In the genomic region with DNA sequence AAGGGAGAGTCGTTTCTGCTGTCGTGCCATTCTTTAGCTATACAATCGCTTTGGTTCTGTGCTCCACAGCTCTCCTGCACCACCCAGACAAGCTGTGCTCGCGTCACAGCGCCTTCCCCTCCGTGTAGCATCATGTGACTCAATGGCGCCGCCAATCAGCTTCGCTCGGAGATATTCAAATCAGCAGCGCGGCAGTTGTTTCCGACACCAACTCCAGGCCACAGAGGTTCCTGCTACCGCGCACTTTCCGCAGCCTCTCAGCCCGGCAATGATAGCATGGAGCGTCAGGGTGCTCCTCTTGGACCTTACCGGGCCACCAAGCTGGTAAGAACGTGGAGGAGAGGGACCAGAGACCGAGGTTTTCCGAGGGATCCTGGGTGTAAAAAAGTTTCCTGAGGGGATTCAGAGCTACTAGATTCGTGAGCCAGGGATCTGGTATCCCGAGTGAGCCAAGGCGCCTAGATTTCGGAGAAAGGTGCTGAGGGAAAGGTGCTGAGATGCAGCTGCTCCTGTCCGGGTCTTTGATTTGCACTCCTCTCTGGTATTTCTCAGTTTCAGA, we compare ENCODE assay signal across 8 mouse cellular contexts. TPM values are rescaled to one million over a fixed set of nuclear protein-coding genes. Genes with fewer than 3 reads are reported as not detected.
A peak's percentile ranks its signal among the peaks of the same experiment; 100 is the strongest.
DNase-seq lines count a peak whose midpoint lies in the region; ATAC-seq and TF ChIP-seq lines count a peak whose summit lies in the region.

A gene (plus strand): TSS at position 191 of the 559 bp plus-strand sequence.

- ATAC-seq in forebrain, embryonic 15.5 days (replicated peaks), result peak; percentile 100
- peak; percentile 100 for ATAC-seq in neutrophil, adult 5-6 weeks (ENCODE audit: extremely low read depth, insufficient number of reproducible peaks, low FRiP score, poor library complexity, severe bottlenecking)

- no peaks in the 10 kb centered on the region for H3K9me3 ChIP-seq in ES-E14 (ENCODE audit: control insufficient read depth, insufficient read depth, low read depth, low read length)
- H3K9me3 ChIP-seq in forebrain, embryonic 15.5 days, result no peaks in the 10 kb centered on the region

- TF ChIP-seq CTCF in lung, adult 2 months (IDR thresholded peaks at IDR 0.05; ENCODE audit: insufficient read depth, low read length), result no peak

- H3K4me3 ChIP-seq in ES-E14 (ENCODE audit: insufficient read depth in 1 of 2, low read depth in 1 of 2, low read length in 2 of 2, poor library complexity in 1 of 2, severe bottlenecking in 1 of 2), result peak within 1 kb of the TSS; percentile 69 to 80
- H3K4me3 ChIP-seq in forebrain, embryonic 15.5 days, result peak within 1 kb of the TSS; percentile 63
- peak within 1 kb of the TSS; percentile 61 for H3K4me3 ChIP-seq in lung, adult 2 months (replicated peaks; ENCODE audit: extremely low read depth, low read depth, low read length)

- no peaks in the 10 kb centered on the region for H3K4me1 ChIP-seq in ES-E14 (ENCODE audit: control insufficient read depth in 2 of 2, insufficient read depth in 2 of 2, low read length in 2 of 2, poor library complexity in 1 of 2)
- peaks cover 6% of the 10 kb centered on the region for H3K4me1 ChIP-seq in forebrain, embryonic 15.5 days
- no peaks in the 10 kb centered on the region for H3K4me1 ChIP-seq in lung, adult 2 months (ENCODE audit: control insufficient read depth, insufficient read depth, low read length)

- peak within 1 kb of the TSS; percentile 75 for H3K4me2 ChIP-seq in forebrain, embryonic 15.5 days (replicated peaks)

- no peaks in the 10 kb centered on the region for H3K27me3 ChIP-seq in forebrain, embryonic 15.5 days

- intact Hi-C loops in heart, postnatal 25 days (cut with DNase I), result no loop called here

- under 1% methylated on average over 28 of the region's 28 CpGs for WGBS in forebrain, embryonic 15.5 days
- WGBS in lung, adult 2 months, result under 1% methylated on average over 28 of the region's 28 CpGs

- TF ChIP-seq POLR2A in lung, adult 2 months (IDR thresholded peaks at IDR 0.05; ENCODE audit: borderline replicate concordance, extremely low read depth, low read depth, low read length), result no peak

- DNase-seq in ES-E14 (ENCODE audit: low read depth, low spot score), result peak; percentile 89
- DNase-seq in cerebellum, adult 11-12 months, result peak; percentile 52
- DNase-seq in heart, postnatal 25 days (ENCODE audit: low spot score), result peak; percentile 83
- DNase-seq in layer of hippocampus, adult 18-20 months (ENCODE audit: low spot score in 2 of 2), result peak; percentile 74 to 94
- peak; percentile 90 for DNase-seq in lung, adult 2 months
- DNase-seq in thymus, adult 18-20 months, result peak; percentile 85 to 91

- in situ Hi-C loops in ES-E14 (cut with MboI; ENCODE audit: low sequenced_read_pairs in 2 of 2, unreplicated experiment in 2 of 2), result no loop called here

- no peak within 1 kb of the TSS; the same call in 1 of the 2 replicates for H3K27ac ChIP-seq in ES-E14 (ENCODE audit: insufficient read depth, low read depth, low read length, poor library complexity, severe bottlenecking)
- 0 out of 2 replicates have a peak within 1 kb of the TSS, but pooled peaks have one; percentile 57 for H3K27ac ChIP-seq in forebrain, embryonic 15.5 days (replicated peaks)

- H3K9ac ChIP-seq in ES-E14 (ENCODE audit: insufficient read depth, low read depth, low read length, poor library complexity, severe bottlenecking), result peak within 1 kb of the TSS; percentile 89
- peak within 1 kb of the TSS; percentile 70 for H3K9ac ChIP-seq in forebrain, embryonic 15.5 days (replicated peaks)

- no peaks in the 10 kb centered on the region for H3K36me3 ChIP-seq in ES-E14 (ENCODE audit: control insufficient read depth, insufficient read depth, low read length, poor library complexity, severe bottlenecking)
- H3K36me3 ChIP-seq in forebrain, embryonic 15.5 days, result no peaks in the 10 kb centered on the region

TF ChIP-seq in ES-E14, 5 proteins besides CTCF, POLR2A, EP300 and RAD21:
- TF ChIP-seq HCFC1 (IDR thresholded peaks at IDR 0.05; ENCODE audit: borderline replicate concordance, insufficient read depth, low read length), result 0 out of 2 replicates have a peak, but pooled peaks have one; percentile 17
- TF ChIP-seq ZNF384 (IDR thresholded peaks at IDR 0.05; ENCODE audit: low read depth, low read length), result no peak

RNA-seq across cellular contexts. Expression of the gene that starts here (rescaled TPM):
- 16.2 and 17.9 TPM in 2 replicates for total RNA-seq in ES-E14 (2012; rRNA removed)
- 11.2 and 11.6 TPM in 2 replicates for polyA plus RNA-seq in forebrain, embryonic 15.5 days (2015; fragmentation: Nextera tagmentation; extraction: Ambion mirVana)
- under 1 TPM; 0.29 to 0.39 TPM for total RNA-seq in heart, postnatal 25 days (2021)
- total RNA-seq in layer of hippocampus, adult 18-20 months (2021), result not detected
- polyA plus RNA-seq in lung, adult 2 months (2012; rRNA removed), result 0.03 and 0.05 TPM in 2 replicates
- total RNA-seq in neutrophil, adult 5-6 weeks (2017), result 0.86 and 1.0 TPM in 2 replicates

Comparison
In these comparisons a context has a peak if more than half of its experiments do, and no peak if none do; other contexts are left out.
1. RNA of the gene that starts here (polyA plus RNA-seq): 11.2 to 11.6 TPM in forebrain, embryonic 15.5 days; 0.03 to 0.05 TPM in lung, adult 2 months; every median in the first group is over 10 times any median in the second.
2. Peak in DNase-seq in heart, postnatal 25 days; RNA of the gene not detected or under 1 TPM.
3. Peak in DNase-seq in layer of hippocampus, adult 18-20 months; RNA of the gene not detected or under 1 TPM.
4. Peak in DNase-seq and H3K4me3 ChIP-seq in lung, adult 2 months; RNA of the gene not detected or under 1 TPM.
5. Peak in every context shown above with its lines, with median percentiles within 50 percentile points of each other: DNase-seq and H3K4me3 ChIP-seq.